Mouse (Mus musculus): Measurements from ENCODE around the gene Mrpl12.
A peak's percentile ranks its signal among the peaks of the same experiment; 100 is the strongest.

Mrpl12 gene

DNA sequence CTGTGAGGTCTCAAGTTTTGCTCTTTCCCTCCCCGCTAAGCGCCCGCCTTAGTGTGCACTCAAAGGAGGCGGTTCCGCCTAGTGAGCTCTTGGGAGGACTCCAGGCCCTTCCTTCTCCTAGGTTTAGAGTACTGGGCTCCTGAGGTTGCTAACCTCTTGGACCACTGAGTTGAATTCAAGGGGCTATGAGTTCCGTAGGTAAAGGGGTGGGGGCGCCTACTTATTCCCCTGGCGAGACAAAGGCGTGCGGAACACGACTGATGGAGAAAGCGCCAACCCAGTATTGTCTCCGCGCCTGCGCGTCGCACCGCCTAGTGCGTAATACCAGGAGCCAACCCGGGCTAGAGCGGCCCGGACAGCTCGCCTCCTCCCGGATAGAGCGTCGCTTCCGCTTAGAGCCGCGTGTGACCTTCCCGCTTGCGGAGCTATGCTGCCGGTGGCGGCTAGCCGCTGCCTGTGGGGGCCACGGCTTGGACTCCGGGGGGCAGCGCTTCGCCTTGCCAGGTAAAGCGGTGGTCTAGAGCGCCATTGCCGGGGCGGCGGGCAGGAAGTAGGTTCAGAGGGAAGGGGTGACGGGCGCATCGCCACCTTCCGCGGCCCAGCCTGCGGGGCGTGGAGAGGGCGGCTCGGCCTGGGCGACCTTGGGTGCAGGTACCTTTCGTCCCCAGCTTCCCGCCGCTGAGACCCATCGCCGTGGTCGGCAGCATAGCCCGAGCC lies at the start of gene Mrpl12:
TSS of gene Mrpl12 (plus strand) at position 349 of the 717 bp plus-strand sequence.
- DNase-seq, result peak; percentile 88

DNA sequence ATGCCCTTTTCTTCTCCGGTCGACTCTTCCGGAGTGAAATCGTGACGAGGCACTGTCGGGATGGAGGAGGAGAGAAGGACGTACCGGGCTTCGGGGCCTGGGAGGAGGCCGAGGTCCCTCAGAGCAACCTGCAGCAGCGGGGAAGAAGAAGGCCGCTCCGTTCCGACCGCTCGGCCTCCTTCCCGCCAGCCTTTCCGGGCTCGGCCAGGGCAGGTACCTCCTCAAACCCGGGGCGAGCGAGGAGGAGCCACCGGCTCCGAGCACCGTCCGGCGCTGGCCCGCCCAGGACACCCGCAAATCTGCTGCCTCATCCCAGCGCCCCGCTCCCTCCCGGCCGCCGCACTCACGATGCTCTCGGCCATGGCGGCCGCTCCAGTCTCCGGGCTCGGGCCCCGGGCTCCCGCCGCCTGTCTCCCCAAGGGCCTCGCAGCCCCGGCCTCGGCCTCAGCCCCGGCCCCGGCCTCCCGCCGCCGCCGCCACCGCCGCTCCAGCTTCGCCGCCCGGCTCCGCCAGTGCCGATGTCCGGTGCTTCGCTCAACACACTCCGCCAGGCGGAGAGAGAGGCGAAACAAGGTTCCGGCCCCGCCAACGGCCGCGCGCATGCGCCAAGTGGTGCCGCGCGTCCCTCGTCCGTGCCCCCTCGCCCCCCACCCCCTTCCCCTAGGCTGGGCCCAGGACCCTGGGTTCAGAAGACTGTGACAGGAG lies 47.1 kb upstream of the Mrpl12 start, which contains the start of gene Nploc4:
TSS of gene Nploc4 (minus strand) at position 557 of the 705 bp plus-strand sequence.
- peak; percentile 73 for DNase-seq

DNA sequence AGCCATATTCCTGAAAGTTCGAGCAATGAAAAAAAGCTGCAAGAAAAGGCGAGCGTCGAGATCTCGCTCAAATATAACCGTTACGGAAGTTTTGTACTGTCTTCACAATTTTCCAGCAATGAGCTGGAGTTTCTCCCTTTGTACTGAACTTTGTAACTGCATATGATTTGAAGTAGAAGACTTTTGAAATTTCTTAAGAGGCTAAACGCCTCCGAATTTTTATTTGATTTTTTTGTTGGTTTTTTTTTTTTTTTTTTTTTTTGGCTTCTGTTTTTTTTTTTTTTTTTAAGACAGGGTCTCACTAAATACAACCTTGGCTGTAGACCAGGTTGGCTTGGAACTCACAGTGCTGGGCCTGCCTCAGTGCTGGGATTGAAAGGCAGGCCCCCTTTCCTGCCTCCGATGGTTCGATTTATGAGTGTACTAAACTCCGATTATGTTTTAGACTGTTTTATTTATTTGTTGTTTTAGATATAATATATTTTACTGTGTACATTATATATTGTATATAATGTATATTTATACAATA lies 46.5 kb upstream of the Mrpl12 start:
- no peak for DNase-seq

DNA sequence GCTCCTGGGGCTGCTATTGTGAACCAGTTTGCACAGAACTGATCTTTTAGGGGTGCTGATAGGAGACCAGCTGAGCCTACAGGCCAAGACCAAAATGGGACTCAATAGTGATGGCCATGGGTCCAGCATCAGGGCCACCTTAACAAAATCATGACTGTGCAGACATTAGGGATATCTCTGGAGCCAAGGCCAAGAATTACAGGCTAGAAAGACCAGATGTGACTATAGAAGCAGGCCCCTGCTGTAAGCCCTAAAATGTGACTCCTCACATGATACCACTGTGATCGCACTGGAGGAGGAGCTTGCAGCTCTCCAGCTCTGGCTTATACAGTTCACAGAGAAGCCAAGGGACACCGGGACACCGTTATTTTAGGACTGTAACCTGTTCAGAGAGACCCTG lies 42.1 kb upstream of the Mrpl12 start, which contains the start of gene Tspan10:
TSS of gene Tspan10 (plus strand) at position 301 of the 400 bp plus-strand sequence.
- DNase-seq, result no peak

DNA sequence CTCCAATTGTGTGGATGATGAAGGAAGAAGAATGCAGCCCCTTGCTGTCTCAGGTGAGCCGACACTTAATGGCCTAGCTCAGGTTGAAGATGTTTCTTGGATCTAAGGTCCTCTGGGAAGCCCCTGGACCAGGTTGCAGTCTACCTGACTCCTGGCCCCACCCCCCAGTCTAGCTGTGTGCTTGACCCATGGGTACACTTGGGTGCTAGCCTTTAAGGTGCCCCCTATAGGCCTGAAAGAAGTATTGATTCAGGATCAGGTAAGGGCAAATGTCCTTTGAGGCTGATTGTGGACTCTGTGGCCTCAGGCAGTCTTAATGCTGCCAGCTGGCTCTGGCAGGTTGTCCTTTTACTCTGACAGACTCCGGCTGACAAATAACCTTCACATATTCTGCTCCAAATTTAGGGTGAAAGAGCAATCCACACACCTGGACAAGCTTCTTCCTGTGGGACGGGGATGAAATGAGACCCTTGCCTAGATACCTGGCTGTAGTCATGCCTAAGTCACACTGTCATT lies 41.6 kb upstream of the Mrpl12 start:
- no peak for DNase-seq

DNA sequence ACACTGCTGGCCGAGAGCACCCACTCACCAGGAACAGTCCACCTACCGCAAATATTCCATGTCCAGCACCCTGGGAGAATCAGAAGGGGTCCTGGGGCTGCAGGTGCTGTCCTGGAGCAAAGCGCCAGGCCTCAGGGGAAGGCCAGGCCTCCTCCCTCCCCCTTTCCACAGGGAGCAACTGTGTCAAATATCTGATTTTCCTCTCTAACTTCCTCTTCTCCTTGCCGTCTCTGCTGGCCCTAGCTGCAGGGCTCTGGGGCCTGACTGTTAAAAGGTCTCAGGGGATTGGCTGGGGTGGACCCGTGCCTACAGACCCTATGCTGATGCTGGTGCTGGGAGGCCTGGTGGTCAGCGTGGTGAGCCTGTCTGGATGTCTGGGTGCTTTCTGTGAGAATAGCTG lies 40.3 kb upstream of the Mrpl12 start:
- DNase-seq, result no peak

DNA sequence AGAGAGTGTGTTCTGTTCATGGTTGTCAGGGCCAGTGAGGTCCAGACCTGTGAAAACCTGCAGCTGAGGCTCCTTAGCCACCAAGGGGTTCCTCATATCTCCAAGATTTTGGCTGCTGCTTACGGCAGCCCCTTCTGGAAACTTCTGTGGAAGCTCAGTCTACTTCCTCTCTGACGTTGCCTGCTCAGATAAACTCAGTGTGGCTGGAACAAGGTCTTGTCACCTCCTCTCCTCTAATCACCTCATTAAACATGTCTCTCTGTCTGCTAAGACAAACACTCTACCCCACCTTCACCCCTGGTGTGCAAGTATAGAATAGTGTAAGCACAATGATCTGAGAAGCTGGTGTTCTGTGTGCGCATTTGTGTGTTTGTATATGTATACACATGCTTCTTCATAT lies 38.9 kb upstream of the Mrpl12 start:
- no peak for DNase-seq

DNA sequence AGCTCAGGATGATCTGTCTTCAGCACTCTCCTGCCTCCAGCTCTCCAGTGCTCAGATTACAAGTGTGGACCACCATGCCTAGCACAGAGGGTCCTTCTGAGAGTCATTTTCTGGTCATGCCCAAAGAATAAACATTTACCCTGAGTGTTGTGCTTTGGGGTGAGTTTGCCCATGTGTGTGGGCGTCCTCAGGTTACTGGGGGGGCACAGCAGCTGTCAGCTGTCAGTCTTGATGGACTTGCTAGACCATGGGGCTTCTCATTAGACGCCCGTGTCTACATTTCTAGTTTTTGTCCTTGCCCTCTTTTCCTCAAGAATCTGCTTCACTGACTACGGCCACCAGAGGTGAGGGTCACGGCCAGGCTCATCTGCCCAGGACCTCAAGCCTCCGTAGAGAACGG lies 37.2 kb upstream of the Mrpl12 start:
- no peak for DNase-seq

DNA sequence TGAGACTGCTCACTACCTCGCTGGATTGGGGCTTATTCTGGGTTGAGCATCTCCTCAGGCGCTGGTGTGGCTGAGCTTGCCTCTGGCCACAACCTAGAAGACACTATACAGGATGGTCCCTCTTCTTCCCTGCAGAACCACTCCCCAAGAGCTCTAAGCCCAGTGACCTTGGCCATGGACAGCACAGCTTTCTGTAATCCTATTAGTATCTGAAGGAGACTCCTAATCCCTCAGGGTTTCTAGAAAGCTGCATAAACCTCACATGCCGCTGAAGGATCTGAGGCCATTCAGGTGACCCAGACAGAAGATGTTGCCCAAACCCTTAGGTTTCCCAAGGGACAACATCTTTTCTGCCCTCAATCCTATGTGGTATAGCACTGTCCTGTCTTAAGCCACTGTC lies 32.2 kb upstream of the Mrpl12 start:
- DNase-seq, result no peak

DNA sequence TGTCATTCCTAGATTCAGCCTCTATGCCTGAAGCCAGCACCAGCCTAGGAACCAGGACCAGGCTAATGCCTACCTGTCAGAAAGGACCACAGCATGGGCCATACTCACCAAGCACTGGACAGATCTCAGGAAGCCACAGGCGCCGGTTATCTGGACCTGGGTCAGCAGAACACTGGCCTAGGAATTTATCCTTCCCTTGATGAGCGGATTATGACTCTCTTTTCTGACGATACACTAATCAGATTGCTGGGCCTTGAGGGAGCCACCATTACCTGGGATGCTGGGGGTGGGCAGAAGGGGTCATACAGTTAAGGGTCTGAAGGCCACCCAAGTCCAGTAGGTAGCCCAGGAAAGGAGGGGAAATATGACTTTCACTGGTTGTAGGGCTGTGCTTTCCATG lies 31.1 kb upstream of the Mrpl12 start, which contains the start of gene Pde6g:
TSS of gene Pde6g (minus strand) at position 195 of the 400 bp plus-strand sequence.
- no peak for DNase-seq

DNA sequence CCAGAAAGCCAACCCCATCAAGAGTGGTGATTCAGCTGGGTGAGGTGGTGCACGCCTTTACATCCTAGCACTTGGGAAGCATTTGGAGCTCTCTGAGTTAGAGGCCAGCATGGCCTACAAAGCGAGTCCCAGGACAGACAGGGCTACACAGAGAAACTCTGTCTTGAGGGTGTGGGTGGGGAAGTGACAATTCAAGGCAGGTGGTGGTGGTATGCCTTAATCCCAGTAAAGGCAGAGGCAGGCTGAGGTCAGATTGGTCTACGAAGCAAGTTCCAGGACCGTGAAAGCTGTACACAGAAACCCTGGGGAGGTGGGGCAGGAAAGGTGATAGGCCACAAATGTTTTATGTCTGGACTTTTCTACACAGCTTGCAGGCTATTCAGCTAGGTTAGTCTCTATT lies 29.4 kb upstream of the Mrpl12 start:
- DNase-seq, result no peak

DNA sequence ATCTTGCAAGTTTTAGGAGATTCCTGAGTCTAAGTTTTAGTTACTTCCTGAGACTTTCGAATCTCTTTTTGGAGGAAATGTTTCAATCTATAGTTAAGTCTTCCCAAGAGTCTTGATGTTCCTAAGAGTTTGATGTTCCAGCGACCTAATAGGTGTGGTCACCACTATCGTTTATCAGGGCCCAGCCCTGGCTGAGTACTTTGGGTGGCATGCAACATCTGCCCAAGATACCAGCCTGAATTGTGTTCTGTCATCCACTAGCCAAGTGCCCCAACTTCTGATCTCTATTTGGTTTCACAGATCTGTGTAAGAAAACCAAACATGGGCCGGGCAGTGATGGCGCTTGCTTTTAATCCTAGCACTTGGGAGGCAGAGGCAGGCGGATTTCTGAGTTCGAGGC lies 29.0 kb upstream of the Mrpl12 start:
- DNase-seq, result no peak

DNA sequence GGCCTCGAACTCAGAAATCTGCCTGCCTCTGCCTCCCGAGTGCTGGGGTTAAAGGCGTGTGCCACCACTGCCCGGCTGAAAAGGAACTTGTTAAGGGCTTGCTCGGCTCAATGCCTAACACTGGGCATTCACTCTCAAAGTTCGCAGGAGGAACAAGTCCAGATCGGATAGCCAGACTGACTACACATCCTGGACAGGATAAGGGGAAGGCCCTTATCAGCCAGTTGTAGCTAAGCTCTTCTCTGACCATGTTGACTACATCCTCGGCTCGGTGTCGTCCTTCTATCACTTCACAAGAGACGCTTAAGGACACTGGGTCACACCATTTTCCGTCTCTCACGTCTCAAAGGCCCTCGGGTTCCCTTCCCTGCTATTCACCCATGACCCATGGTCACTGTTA lies 27.0 kb upstream of the Mrpl12 start:
- DNase-seq, result no peak

DNA sequence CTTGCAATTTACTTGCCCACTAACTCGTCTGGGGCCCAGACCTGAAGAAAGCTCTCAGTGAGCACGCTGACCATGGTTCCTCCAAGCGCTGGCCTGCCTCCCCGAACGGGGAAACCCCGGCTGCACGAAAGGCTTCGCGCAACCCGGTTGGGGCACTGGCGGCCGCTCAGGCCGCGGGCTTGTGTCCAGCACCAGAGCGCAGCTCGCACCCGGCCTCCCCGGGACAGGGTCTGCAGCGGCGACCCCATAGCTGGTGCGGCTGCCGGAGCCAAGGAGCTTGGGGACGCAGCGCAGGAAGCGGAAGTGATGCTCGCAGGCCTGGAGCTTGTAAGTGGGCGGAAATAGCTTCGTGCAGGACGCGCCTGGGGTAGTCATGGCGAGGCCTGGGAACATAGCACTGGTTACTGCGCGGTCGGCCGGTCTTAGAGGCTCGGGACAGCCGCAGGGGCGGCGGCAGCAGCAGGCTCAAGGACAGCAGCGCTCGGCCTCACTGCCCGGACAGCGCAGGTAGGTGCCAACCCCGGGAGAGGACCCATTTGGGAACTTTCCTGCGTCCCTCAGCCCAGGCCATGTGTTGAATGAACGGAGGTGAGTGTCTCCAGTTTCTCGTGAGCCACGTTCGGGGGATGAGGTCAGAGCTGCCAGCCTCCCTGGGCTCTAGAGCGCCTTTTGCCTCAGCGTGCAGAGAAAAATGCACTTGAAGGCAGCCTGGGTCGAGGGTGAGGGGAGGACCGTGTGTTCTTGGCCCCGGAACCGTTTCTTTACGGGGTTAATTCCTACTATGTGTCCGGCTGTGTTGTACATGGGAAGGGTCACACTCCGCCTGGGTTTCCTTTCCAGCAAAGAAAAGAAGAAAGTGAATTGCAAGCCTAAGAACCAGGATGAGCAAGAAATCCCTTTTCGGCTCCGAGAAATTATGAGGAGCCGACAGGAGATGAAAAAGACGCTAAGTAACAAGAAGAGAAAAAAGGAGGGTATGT lies 26.4 kb upstream of the Mrpl12 start, which contains the start of the genes Oxld1 and Ccdc137:
TSS of gene Oxld1 (minus strand) at position 297 of the 980 bp plus-strand sequence.
TSS of gene Ccdc137 (plus strand) at position 344 of the 980 bp plus-strand sequence.
- peak; percentile 76 for DNase-seq

DNA sequence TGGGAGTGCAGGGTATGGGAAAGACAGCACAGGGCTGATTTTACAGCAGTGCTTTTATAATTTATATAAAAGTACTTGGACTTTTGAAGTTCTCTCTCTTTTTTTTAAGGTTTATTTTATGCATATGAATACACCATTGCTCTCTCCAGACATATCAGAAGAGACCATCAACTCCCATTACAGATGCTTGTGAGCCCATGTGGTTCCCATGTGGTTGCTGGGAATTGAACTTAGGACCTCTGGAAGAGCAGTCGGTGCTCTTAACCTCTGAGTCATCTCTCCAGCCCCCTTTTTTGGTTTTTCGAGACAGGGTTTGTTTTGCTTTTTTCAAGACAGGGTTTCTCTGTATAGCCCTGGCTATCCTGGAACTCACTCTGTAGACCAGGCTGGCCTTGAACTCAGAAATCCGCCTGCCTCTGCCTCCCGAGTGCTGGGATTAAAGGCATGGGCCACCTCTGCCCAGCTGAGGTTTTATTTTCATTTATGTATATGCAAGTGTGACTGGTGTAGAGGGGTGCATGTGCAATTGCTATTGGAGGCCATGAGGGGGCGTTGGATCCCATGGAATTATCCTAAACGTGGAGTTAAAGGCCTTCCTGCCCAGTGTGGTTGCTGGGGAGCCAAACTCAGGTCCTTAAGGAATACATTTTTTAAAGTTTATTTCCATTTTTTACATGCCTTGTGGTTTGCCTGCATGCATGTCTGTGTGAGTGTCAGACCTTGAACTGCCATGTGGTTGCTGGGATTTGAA lies 25.4 kb upstream of the Mrpl12 start:
- DNase-seq, result no peak

DNA sequence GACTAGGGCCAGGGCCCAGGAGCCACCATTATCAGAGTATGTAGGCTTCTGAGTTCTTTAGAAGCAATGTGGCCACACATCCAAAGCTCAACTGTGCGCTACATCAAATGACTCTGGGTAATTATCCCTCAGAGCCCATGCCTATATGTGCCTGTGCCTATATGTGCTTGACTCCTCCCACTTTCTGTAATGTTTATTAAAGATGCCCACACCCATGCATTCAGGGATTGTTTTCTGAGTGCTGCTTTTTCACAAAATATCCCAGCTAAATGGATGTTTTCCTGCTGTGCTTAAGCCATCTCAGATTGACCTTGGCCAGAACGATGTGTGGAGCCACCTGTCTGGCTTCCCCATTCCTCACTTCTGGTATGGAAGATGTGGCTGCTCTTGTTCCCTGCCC lies 20.9 kb upstream of the Mrpl12 start:
- DNase-seq, result no peak

DNA sequence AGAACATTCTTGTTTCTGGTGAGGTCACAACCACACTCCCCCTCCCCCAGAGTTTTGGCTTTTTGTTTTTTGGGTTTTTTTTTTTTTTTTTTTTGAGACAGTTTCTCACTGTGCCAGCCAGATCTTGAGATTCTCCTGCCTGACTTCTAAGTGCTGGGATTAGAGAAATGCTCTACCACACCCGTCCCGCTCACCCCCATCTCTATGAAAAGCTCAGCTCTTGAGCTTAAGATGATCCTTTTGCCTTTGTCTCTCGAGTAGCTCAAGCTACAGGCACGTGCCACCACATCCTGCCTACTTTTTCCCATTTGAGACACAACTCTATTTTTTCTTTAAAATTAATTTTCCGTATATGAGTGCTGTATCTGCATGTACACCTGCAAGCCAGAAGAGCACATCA lies 20.0 kb upstream of the Mrpl12 start:
- no peak for DNase-seq

DNA sequence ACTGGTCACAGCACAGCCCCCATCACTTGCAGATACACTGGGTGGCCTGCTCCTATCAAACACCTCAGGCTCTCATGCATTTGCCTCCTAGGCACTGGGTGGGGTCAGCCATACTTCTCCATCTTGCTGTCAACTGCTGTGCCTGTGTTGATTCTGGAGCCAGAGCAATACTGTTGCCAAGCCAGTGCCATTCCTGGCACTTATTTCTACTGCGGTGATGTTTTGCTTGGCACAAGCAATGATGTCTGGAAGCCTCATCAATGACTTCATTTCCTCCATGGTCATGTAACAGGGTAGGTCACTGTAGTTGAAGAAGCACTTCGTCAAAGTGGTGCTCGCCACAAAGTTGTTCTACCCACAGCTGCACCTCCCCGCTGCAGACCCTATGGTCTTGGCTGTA lies 18.9 kb upstream of the Mrpl12 start:
- DNase-seq, result no peak

DNA sequence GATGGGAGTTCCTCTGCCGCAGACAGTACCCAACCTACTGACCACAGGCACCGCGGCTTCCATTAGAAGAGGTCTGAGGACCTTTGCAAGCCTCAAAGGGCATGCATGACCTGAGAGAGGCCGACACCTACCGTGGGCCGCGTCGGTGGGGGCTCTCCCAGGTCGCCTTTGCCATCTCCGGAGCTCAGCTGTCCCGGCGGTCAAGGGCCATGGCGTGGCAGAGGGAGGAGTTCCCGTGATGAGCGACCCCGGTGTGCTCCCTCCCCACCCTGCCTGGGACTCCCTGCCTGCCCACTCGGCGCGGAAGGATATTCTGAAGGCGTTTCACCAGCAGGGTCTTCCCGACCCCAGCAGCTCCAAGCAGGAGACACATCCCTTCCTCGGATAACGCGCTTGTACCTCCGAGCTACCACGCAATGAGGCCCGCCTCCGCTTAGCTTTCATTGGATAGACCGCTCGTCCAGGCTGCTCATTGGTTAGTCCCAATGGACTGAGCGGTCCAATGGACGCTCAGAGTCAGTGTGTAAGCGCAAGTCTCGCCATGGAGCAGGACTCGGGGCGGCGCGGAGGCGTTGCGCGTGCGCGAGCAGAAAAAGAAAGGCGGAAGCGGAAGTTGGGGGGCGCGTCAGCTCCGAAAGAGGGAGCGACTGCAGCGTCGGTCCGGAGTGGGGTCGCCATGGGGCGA lies 17.2 kb upstream of the Mrpl12 start, which contains the start of gene Arl16:
TSS of gene Arl16 (minus strand) at position 557 of the 685 bp plus-strand sequence.
- DNase-seq, result peak; percentile 94

DNA sequence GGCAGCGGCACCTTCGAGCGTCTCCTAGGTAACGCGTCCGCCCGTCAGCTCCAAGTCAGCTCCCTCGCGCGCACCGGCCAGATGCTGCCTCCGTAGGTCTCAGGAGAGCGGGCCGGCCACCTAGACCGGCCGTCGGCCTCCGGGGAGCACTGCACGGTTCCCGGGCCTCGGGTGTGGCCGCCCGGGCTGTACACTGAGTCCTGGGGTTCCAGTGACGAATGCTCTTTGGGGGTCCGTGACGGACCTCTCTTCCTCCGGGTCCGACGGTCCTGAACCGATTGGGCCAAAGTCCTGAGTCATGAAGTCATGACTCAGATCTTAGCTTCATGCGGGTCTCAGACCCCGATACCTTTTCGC lies 16.7 kb upstream of the Mrpl12 start:
- no peak for DNase-seq

DNA sequence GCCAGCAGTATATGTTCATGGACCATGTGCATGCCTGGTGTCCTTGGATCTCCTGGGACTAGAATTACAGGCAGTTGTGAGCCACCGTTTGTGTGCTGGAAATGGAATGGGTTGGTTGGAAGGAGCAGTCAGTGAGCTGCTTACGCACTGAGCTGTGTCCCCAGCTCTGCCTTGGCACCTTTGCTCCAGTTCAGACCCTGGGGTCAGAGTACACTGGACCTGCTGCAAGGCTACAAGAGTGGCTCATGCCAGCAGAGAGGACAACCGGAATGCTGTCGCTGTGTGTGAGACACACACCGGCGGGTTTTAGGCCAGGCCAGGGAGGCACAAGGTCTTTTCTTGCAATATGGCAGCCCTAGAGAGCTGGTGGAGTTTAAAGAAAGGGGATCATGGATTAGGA lies 12.4 kb upstream of the Mrpl12 start:
- DNase-seq, result peak; percentile 83

Data from kidney, adult 11 months (tissue).